Mouse (Mus musculus): Measurements from ENCODE around the gene Pafah2. TPM values are rescaled to one million over a fixed set of nuclear protein-coding genes. Genes with fewer than 3 reads are reported as not detected.
"Not testable (repeated sequence)": the region's sequence is repeated elsewhere in the genome, so short reads cannot be mapped to it uniquely, and the experiment has no call there.

Pafah2 gene
- polyA plus RNA-seq, 1 experiment from 2014 or later, result 32.5 TPM

GRCm38 (mm10) chr4:134383750-134384149 is 12.4 kb upstream of the Pafah2 start, which contains the start of gene Extl1:
Gene Extl1 (minus strand): TSS chr4:134383850.
- H3K27ac ChIP-seq (ENCODE audit: low read depth); DNase-seq (ENCODE audit: low spot score); H3K27me3 ChIP-seq (replicated peaks; ENCODE audit: control insufficient read depth, insufficient read depth, low read length); H3K4me2 ChIP-seq (ENCODE audit: low read length); ATAC-seq (replicated peaks; ENCODE audit: low FRiP score, low TSS enrichment, low read depth); H3K36me3 ChIP-seq (ENCODE audit: control insufficient read depth, insufficient read depth, low read length); H3K9ac ChIP-seq (ENCODE audit: low read length); H3K4me1 ChIP-seq (replicated peaks; ENCODE audit: control insufficient read depth, insufficient read depth, low read length); H3K4me3 ChIP-seq (ENCODE audit: low read depth, low read length); H3K9me3 ChIP-seq (ENCODE audit: control insufficient read depth, low read length): not testable (repeated sequence)
- 81% methylated on average over 2 of the region's 6 CpGs for WGBS

DNA sequence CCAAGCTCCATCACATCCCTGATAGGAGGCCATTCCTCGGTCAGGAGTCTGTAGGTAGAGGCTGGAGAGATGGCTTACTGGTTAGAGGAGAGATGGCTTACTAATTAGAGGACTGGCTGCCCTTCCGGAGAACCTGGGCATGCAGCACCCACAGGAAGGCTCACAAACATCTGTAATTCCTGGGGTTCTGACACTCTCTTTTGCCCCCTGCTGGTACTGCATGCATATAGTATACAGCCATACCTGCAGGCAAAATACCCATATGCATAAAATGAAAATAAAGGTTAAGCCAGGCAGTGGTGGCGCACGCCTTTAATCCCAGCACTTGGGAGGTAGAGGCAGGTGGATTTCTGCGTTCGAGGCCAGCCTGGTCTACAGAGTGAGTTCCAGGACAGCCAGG is 8.9 kb upstream of the Pafah2 start:
- Histone ChIP-seq H3K9ac (ENCODE audit: low read length) (no peak overlapping the region), H3K4me3 (ENCODE audit: low read depth, low read length) (no peak overlapping the region), H3K4me1 (replicated peaks; ENCODE audit: control insufficient read depth, insufficient read depth, low read length) (no peaks in the 10 kb centered on the region), H3K4me2 (ENCODE audit: low read length) (no peak overlapping the region), H3K27ac (ENCODE audit: low read depth) (no peak overlapping the region), H3K27me3 (replicated peaks; ENCODE audit: control insufficient read depth, insufficient read depth, low read length) (no peaks in the 10 kb centered on the region), H3K36me3 (ENCODE audit: control insufficient read depth, insufficient read depth, low read length) (no peaks in the 10 kb centered on the region), H3K9me3 (ENCODE audit: control insufficient read depth, low read length) (no peaks in the 10 kb centered on the region)
- 71% methylated on average over 6 of the region's 6 CpGs for WGBS
- no peak; the same call in 1 of the 2 replicates for ATAC-seq (replicated peaks; ENCODE audit: low FRiP score, low TSS enrichment, low read depth)
- DNase-seq (ENCODE audit: low spot score), result no peak

GRCm38 (mm10) chr4:134388397-134388796 is 7.7 kb upstream of the Pafah2 start:
- Histone ChIP-seq H3K27ac (ENCODE audit: low read depth) (no peak overlapping the region), H3K4me2 (ENCODE audit: low read length) (no peak overlapping the region), H3K4me1 (replicated peaks; ENCODE audit: control insufficient read depth, insufficient read depth, low read length) (no peaks in the 10 kb centered on the region), H3K36me3 (ENCODE audit: control insufficient read depth, insufficient read depth, low read length) (no peaks in the 10 kb centered on the region), H3K27me3 (replicated peaks; ENCODE audit: control insufficient read depth, insufficient read depth, low read length) (no peaks in the 10 kb centered on the region), H3K4me3 (ENCODE audit: low read depth, low read length) (no peak overlapping the region), H3K9me3 (ENCODE audit: control insufficient read depth, low read length) (no peaks in the 10 kb centered on the region), H3K9ac (ENCODE audit: low read length) (no peak overlapping the region)
- ATAC-seq (replicated peaks; ENCODE audit: low FRiP score, low TSS enrichment, low read depth) (no peak), DNase-seq (ENCODE audit: low spot score) (peak; percentile 86)
- WGBS, result 15% methylated on average over 5 of the region's 5 CpGs

GRCm38 (mm10) chr4:134391636-134392035 is 4.5 kb upstream of the Pafah2 start:
- no peaks in the 10 kb centered on the region for H3K9me3 ChIP-seq (ENCODE audit: control insufficient read depth, low read length)
- no peak for ATAC-seq (replicated peaks; ENCODE audit: low FRiP score, low TSS enrichment, low read depth)
- H3K4me1 ChIP-seq (replicated peaks; ENCODE audit: control insufficient read depth, insufficient read depth, low read length), result no peaks in the 10 kb centered on the region
- 88% methylated on average over 1 of the region's 1 CpGs for WGBS
- H3K9ac ChIP-seq (ENCODE audit: low read length), result no peak overlapping the region
- no peaks in the 10 kb centered on the region for H3K27me3 ChIP-seq (replicated peaks; ENCODE audit: control insufficient read depth, insufficient read depth, low read length)
- H3K4me3 ChIP-seq (ENCODE audit: low read depth, low read length), result no peak overlapping the region
- no peak for DNase-seq (ENCODE audit: low spot score)
- no peaks in the 10 kb centered on the region for H3K36me3 ChIP-seq (ENCODE audit: control insufficient read depth, insufficient read depth, low read length)
- H3K27ac ChIP-seq (ENCODE audit: low read depth), result no peak overlapping the region
- no peak overlapping the region for H3K4me2 ChIP-seq (ENCODE audit: low read length)

GRCm38 (mm10) chr4:134392595-134392994 is 3.5 kb upstream of the Pafah2 start:
- Histone ChIP-seq H3K9ac (ENCODE audit: low read length) (no peak overlapping the region), H3K4me2 (ENCODE audit: low read length) (no peak overlapping the region), H3K27ac (ENCODE audit: low read depth) (no peak overlapping the region), H3K9me3 (ENCODE audit: control insufficient read depth, low read length) (no peaks in the 10 kb centered on the region), H3K4me3 (ENCODE audit: low read depth, low read length) (no peak overlapping the region), H3K36me3 (ENCODE audit: control insufficient read depth, insufficient read depth, low read length) (no peaks in the 10 kb centered on the region), H3K4me1 (replicated peaks; ENCODE audit: control insufficient read depth, insufficient read depth, low read length) (peaks cover 8% of the 10 kb centered on the region; the same call in 1 of the 2 replicates), H3K27me3 (replicated peaks; ENCODE audit: control insufficient read depth, insufficient read depth, low read length) (no peaks in the 10 kb centered on the region)
- ATAC-seq (replicated peaks; ENCODE audit: low FRiP score, low TSS enrichment, low read depth), result no peak
- DNase-seq (ENCODE audit: low spot score), result no peak
- 22% methylated on average over 8 of the region's 8 CpGs for WGBS

GRCm38 (mm10) chr4:134393026-134393425 is 3.1 kb upstream of the Pafah2 start:
- no peak overlapping the region for H3K27ac ChIP-seq (ENCODE audit: low read depth)
- 26% methylated on average over 12 of the region's 12 CpGs for WGBS
- H3K27me3 ChIP-seq (replicated peaks; ENCODE audit: control insufficient read depth, insufficient read depth, low read length), result no peaks in the 10 kb centered on the region
- no peaks in the 10 kb centered on the region for H3K9me3 ChIP-seq (ENCODE audit: control insufficient read depth, low read length)
- no peaks in the 10 kb centered on the region for H3K36me3 ChIP-seq (ENCODE audit: control insufficient read depth, insufficient read depth, low read length)
- peaks cover 8% of the 10 kb centered on the region; the same call in 1 of the 2 replicates for H3K4me1 ChIP-seq (replicated peaks; ENCODE audit: control insufficient read depth, insufficient read depth, low read length)
- H3K4me3 ChIP-seq (ENCODE audit: low read depth, low read length), result no peak overlapping the region
- DNase-seq (ENCODE audit: low spot score) (no peak), ATAC-seq (replicated peaks; ENCODE audit: low FRiP score, low TSS enrichment, low read depth) (no peak)
- no peak overlapping the region for H3K9ac ChIP-seq (ENCODE audit: low read length)
- no peak overlapping the region for H3K4me2 ChIP-seq (ENCODE audit: low read length)

DNA sequence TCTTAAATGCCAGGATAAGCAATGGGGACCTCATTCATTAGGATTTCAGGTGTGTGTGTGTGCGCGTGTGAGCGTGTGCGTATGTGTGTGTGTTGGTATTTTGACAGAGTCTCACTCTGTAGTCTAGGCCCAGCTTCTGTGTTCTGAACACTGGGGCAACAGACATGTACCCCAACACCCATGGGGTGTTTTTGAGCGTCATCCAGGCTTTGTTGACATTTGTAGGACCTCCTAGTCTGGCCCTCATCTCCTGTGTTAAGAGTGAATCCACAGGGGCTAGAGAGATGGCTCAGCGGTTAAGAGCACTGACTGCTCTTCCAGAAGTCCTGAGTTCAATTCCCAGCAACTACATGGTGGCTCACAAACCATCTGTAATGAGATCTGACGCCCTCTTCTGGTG is 978 bp upstream of the Pafah2 start:
- WGBS, result 92% methylated on average over 7 of the region's 7 CpGs
- no peaks in the 10 kb centered on the region for H3K27me3 ChIP-seq (replicated peaks; ENCODE audit: control insufficient read depth, insufficient read depth, low read length)
- H3K4me1 ChIP-seq (replicated peaks; ENCODE audit: control insufficient read depth, insufficient read depth, low read length), result peaks cover 8% of the 10 kb centered on the region; the same call in 1 of the 2 replicates
- no peaks in the 10 kb centered on the region for H3K36me3 ChIP-seq (ENCODE audit: control insufficient read depth, insufficient read depth, low read length)
- no peak overlapping the region for H3K4me2 ChIP-seq (ENCODE audit: low read length)
- ATAC-seq (replicated peaks; ENCODE audit: low FRiP score, low TSS enrichment, low read depth) (no peak), DNase-seq (ENCODE audit: low spot score) (no peak)
- H3K4me3 ChIP-seq (ENCODE audit: low read depth, low read length), result no peak overlapping the region
- no peaks in the 10 kb centered on the region for H3K9me3 ChIP-seq (ENCODE audit: control insufficient read depth, low read length)
- H3K27ac ChIP-seq (ENCODE audit: low read depth), result no peak overlapping the region
- no peak overlapping the region for H3K9ac ChIP-seq (ENCODE audit: low read length)

DNA sequence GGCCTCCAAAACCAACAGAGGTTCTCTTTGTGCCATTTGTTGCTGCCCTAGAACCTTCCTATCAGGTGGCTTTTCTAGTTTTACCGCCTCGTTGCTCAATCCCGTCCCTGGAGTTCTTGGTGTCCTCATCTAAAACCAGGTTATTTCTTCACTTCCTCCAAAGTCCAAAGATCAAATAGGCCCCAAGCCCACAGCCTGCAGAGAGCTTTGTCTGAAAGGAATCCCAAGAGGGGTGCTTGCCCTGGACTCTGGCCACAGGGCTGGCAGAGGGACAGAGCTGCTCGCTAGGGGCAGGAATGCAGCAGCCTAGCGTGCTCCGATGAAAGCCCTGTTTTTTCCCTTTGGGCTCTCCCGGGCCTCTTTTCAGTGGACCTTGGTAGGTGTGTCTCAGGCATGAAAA is 1.0 kb downstream of the Pafah2 start:
- Histone ChIP-seq H3K9ac (ENCODE audit: low read length) (peak overlapping the region; percentile 5; the same call in 1 of the 2 replicates), H3K9me3 (ENCODE audit: control insufficient read depth, low read length) (no peaks in the 10 kb centered on the region), H3K27ac (ENCODE audit: low read depth) (peak overlapping the region; percentile 78), H3K4me3 (ENCODE audit: low read depth, low read length) (peak overlapping the region; percentile 23), H3K4me2 (ENCODE audit: low read length) (peak overlapping the region; percentile 77), H3K4me1 (replicated peaks; ENCODE audit: control insufficient read depth, insufficient read depth, low read length) (peaks cover 22% of the 10 kb centered on the region), H3K27me3 (replicated peaks; ENCODE audit: control insufficient read depth, insufficient read depth, low read length) (no peaks in the 10 kb centered on the region), H3K36me3 (ENCODE audit: control insufficient read depth, insufficient read depth, low read length) (no peaks in the 10 kb centered on the region)
- 32% methylated on average over 7 of the region's 7 CpGs for WGBS
- ATAC-seq (replicated peaks; ENCODE audit: low FRiP score, low TSS enrichment, low read depth), result no peak; the same call in 1 of the 2 replicates
- peak; percentile 78 for DNase-seq (ENCODE audit: low spot score)

DNA sequence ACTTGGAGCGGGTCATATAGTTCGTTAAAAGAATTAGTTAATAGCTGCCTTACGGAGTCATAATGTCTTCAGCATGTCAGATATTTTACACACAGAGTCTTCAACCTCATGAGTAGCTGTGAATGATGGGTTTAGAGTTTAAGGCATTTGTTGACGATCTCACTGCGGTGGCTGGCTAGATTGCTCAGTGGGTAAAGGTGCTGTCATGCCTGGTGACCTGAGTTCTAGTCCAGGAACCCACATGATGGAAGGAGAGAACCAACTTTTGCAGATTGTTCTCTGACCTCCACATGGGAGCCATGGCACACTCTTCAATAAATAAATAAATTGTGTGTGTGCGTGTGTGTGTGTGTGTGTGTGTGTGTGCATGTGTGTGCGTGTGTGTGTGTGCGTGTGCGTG is 1.6 kb downstream of the Pafah2 start:
- Histone ChIP-seq H3K9ac (ENCODE audit: low read length) (peak overlapping the region; percentile 5; the same call in 1 of the 2 replicates), H3K4me1 (replicated peaks; ENCODE audit: control insufficient read depth, insufficient read depth, low read length) (peaks cover 24% of the 10 kb centered on the region), H3K27ac (ENCODE audit: low read depth) (peak overlapping the region; percentile 78), H3K36me3 (ENCODE audit: control insufficient read depth, insufficient read depth, low read length) (no peaks in the 10 kb centered on the region), H3K4me2 (ENCODE audit: low read length) (peak overlapping the region; percentile 77), H3K27me3 (replicated peaks; ENCODE audit: control insufficient read depth, insufficient read depth, low read length) (no peaks in the 10 kb centered on the region), H3K9me3 (ENCODE audit: control insufficient read depth, low read length) (no peaks in the 10 kb centered on the region), H3K4me3 (ENCODE audit: low read depth, low read length) (peak overlapping the region; percentile 23)
- WGBS, result 90% methylated on average over 9 of the region's 9 CpGs
- DNase-seq (ENCODE audit: low spot score) (no peak), ATAC-seq (replicated peaks; ENCODE audit: low FRiP score, low TSS enrichment, low read depth) (no peak)
